Mouse (Mus musculus) erythroblast, embryonic 14.5 days (primary cell): ENCODE results near the gene Cnrip1. TPM values are rescaled to one million over a fixed set of nuclear protein-coding genes. Genes with fewer than 3 reads are reported as not detected.
"Not testable (repeated sequence)": the region's sequence is repeated elsewhere in the genome, so short reads cannot be mapped to it uniquely, and the experiment has no call there.

Experiments used
- H3K27me3 ChIP-seq: 2 replicates; pipeline ENCODE4 v1.6.1; 2012; ENCODE audit warnings: inconsistent platforms; ENCODE audit not compliant: control insufficient read depth
- H3K36me3 ChIP-seq: 2 replicates; pipeline ENCODE4 v1.6.1; 2012; ENCODE audit warnings: mild to moderate bottlenecking, inconsistent platforms; ENCODE audit not compliant: control insufficient read depth
- H3K4me1 ChIP-seq: 2 replicates; pipeline ENCODE4 v1.6.1; 2012; ENCODE audit warnings: inconsistent platforms; ENCODE audit not compliant: control insufficient read depth
- H3K4me3 ChIP-seq: replicated peaks from 2 replicates; pipeline ENCODE3; 2012; ENCODE audit warnings: moderate library complexity, mild to moderate bottlenecking, inconsistent platforms
- H3K9me3 ChIP-seq: 2 replicates; pipeline ENCODE4 v1.6.1; 2012; ENCODE audit warnings: low read length, inconsistent platforms, mixed read lengths; ENCODE audit not compliant: control insufficient read depth
- GATA1 ChIP-seq: IDR thresholded peaks from 2 replicates; pipeline ENCODE4 v1.6.1; 2012; ENCODE audit warnings: low read length, inconsistent platforms, mixed read lengths
- TAL1 ChIP-seq: IDR thresholded peaks from 3 replicates; pipeline ENCODE4 v1.6.1; 2012; ENCODE audit warnings: low read length, inconsistent platforms, mixed read lengths
- polyA plus RNA-seq: library from polyadenylated mRNA; stranded (reverse); fragments of >175 nt; gene quantifications from 2 replicates; pipeline ENCODE4 v1.2.3, GENCODE M21; 2012

The Cnrip1 gene
- polyA plus RNA-seq, 1 experiment = not detected

GRCm38 (mm10) chr11:17019328-17019727 is 32.1 kb upstream of the Cnrip1 start:
- Histone ChIP-seq H3K4me3 (no peak overlapping the region), H3K4me1 (no peaks in the 10 kb centered on the region), H3K9me3 (peaks cover 6% of the 10 kb centered on the region; the same call in 1 of the 2 replicates), H3K36me3 (no peaks in the 10 kb centered on the region), H3K27me3 (no peaks in the 10 kb centered on the region)
- TF ChIP-seq GATA1 (no peak), TAL1 (no peak)

GRCm38 (mm10) chr11:17023206-17023605 is 28.2 kb upstream of the Cnrip1 start:
- Histone ChIP-seq H3K9me3 (peaks cover 6% of the 10 kb centered on the region; the same call in 1 of the 2 replicates), H3K4me1 (no peaks in the 10 kb centered on the region), H3K27me3 (no peaks in the 10 kb centered on the region), H3K36me3 (no peaks in the 10 kb centered on the region), H3K4me3 (no peak overlapping the region)
- TF ChIP-seq TAL1 (no peak), GATA1 (no peak)

- Histone ChIP-seq H3K27me3 (no peaks in the 10 kb centered on the region), H3K9me3 (peaks cover 3% of the 10 kb centered on the region; the same call in 1 of the 2 replicates), H3K36me3 (no peaks in the 10 kb centered on the region), H3K4me3 (no peak overlapping the region), H3K4me1 (no peaks in the 10 kb centered on the region)
- no peak for TF ChIP-seq TAL1
- no peak for TF ChIP-seq GATA1
These were observed 27.4 kb upstream of the Cnrip1 start for GRCm38 (mm10) chr11:17023984-17024383.

GRCm38 (mm10) chr11:17045806-17046205 is 5.6 kb upstream of the Cnrip1 start:
- no peak overlapping the region for H3K4me3 ChIP-seq
- TF ChIP-seq GATA1 (no peak), TAL1 (no peak)

GRCm38 (mm10) chr11:17052476-17053049 is 1.2 kb downstream of the Cnrip1 start:
- no peaks in the 10 kb centered on the region; the same call in 1 of the 2 replicates for H3K4me1 ChIP-seq
- peaks cover 15% of the 10 kb centered on the region for H3K27me3 ChIP-seq
- TF ChIP-seq TAL1 (no peak), GATA1 (no peak)
- no peaks in the 10 kb centered on the region for H3K36me3 ChIP-seq
- peak overlapping the region; percentile 27 for H3K4me3 ChIP-seq
- H3K9me3 ChIP-seq = no peaks in the 10 kb centered on the region

More at GRCm38 (mm10) chr11:17045806-17046205, 5.6 kb upstream of the Cnrip1 start:
- Histone ChIP-seq H3K27me3 (no peaks in the 10 kb centered on the region), H3K4me1 (no peaks in the 10 kb centered on the region), H3K9me3 (no peaks in the 10 kb centered on the region), H3K36me3 (no peaks in the 10 kb centered on the region)

- H3K4me3 ChIP-seq, H3K36me3 ChIP-seq, H3K9me3 ChIP-seq, H3K4me1 ChIP-seq, H3K27me3 ChIP-seq: not testable (repeated sequence)
These were observed 18.0 kb downstream of the Cnrip1 start for GRCm38 (mm10) chr11:17069360-17069759.

- Histone ChIP-seq H3K27me3 (no peaks in the 10 kb centered on the region), H3K4me1 (no peaks in the 10 kb centered on the region), H3K36me3 (no peaks in the 10 kb centered on the region), H3K9me3 (no peaks in the 10 kb centered on the region), H3K4me3 (no peak overlapping the region)
- TF ChIP-seq TAL1 (no peak), GATA1 (no peak)
These were observed 24.3 kb downstream of the Cnrip1 start for GRCm38 (mm10) chr11:17075656-17076055.

- H3K36me3 ChIP-seq = no peaks in the 10 kb centered on the region
- TF ChIP-seq TAL1 (no peak), GATA1 (no peak)
- no peak overlapping the region for H3K4me3 ChIP-seq
- H3K4me1 ChIP-seq = no peaks in the 10 kb centered on the region
- H3K9me3 ChIP-seq = no peaks in the 10 kb centered on the region
- no peaks in the 10 kb centered on the region for H3K27me3 ChIP-seq
These were observed 30.7 kb downstream of the Cnrip1 start for GRCm38 (mm10) chr11:17082086-17082485.

GRCm38 (mm10) chr11:17082953-17083352 is 31.6 kb downstream of the Cnrip1 start:
- Histone ChIP-seq H3K4me3 (no peak overlapping the region), H3K27me3 (no peaks in the 10 kb centered on the region), H3K4me1 (no peaks in the 10 kb centered on the region), H3K36me3 (no peaks in the 10 kb centered on the region), H3K9me3 (no peaks in the 10 kb centered on the region)
- TF ChIP-seq TAL1 (no peak), GATA1 (no peak)

GRCm38 (mm10) chr11:17083455-17083854 is 32.1 kb downstream of the Cnrip1 start:
- no peaks in the 10 kb centered on the region for H3K27me3 ChIP-seq
- no peak overlapping the region for H3K4me3 ChIP-seq
- H3K36me3 ChIP-seq = no peaks in the 10 kb centered on the region
- H3K9me3 ChIP-seq = no peaks in the 10 kb centered on the region
- TF ChIP-seq GATA1 = no peak
- TF ChIP-seq TAL1 = no peak
- H3K4me1 ChIP-seq = no peaks in the 10 kb centered on the region
